Mouse (Mus musculus) granulocyte monocyte progenitor cell, adult 5-6 weeks (primary cell): ENCODE results near the gene Nabp2. TPM values are rescaled to one million over a fixed set of nuclear protein-coding genes. Genes with fewer than 3 reads are reported as not detected.
A peak's percentile ranks its signal among the peaks of the same experiment; 100 is the strongest.

Experiments
- ATAC-seq: replicated peaks from 2 replicates; pipeline ENCODE4 v1.8.0; 2016; ENCODE audit warnings: mild to moderate bottlenecking, moderate TSS enrichment, inconsistent platforms; ENCODE audit not compliant: poor library complexity, severe bottlenecking
- total RNA-seq, 2 experiments: library from RNA; stranded (forward) in 1 of 2; stranded (reverse) in 1 of 2; fragments of 200-712, 200-1000 nt in 1 of 2; fragments of >200 nt in 1 of 2; fragmentation: Nextera tagmentation in 1 of 2; gene quantifications; 2 replicates each; pipeline ENCODE4 v1.2.3; 2014 to 2017

Gene Nabp2
- total RNA-seq, 2 experiments from 2014 or later = 58.6 to 115 TPM

- ATAC-seq = no peak
Observed at GRCm38 (mm10) chr10:128433417-128433816, 22.1 kb upstream of the Nabp2 start.

DNA sequence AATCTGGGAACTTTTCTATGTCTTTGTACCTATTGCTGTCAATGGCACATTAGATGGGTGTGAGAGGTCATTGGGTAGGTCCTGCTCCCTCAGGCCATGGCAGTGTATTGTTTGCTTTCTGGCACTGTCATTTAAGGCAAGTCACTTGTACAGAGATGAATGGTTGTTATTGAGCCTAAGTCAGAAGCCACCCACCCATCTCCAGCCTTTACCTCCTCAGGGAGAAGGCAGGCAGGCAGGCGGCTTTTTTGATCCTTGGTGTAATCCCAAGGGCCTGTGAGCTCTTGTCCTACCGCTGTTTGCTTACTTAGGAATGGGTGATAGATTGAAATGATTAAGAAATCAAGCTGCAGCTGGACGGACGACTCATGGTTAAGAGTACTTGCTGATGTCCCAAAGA, 18.2 kb upstream of the Nabp2 start:
- no peak for ATAC-seq

DNA sequence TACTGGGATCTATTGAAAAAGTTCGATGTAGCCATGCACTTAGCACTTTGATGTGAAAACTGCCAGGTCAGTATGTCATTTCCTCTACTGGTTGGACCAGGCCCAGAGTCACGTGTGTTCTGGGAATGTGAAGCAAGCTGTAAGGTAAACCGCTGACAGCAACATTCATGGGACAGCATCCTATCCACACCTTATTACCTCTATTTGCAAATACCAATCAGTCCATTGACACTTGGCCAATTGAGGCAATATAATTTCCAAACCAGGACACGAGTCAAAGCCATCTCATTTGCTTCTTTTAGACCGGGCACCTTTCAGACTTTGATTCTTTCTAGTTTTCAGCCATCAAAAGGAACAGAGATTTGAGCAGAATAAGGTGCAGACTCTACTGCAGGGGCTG, 17.8 kb upstream of the Nabp2 start:
- no peak for ATAC-seq

- no peak for ATAC-seq
Observed at GRCm38 (mm10) chr10:128425260-128425659, 14.0 kb upstream of the Nabp2 start.

DNA sequence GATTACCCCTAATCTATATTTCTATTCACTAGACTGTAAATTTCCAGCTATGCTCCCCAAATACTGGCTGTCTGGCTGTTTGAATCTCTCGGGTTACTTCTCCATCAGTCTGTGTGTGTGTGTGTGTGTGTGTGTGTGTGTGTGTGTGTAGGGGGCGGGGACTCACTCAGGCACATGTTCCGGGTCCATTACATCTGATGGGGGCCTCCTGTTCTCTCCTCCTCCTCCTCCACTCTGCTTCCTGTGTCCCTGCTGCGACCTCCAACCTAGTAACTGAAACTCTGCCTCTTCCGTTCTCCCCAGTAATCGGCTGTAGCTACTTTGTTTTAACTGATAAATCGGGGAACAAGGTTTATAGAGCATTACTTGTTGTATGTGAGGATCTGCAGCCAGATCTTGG, 13.3 kb upstream of the Nabp2 start:
- ATAC-seq = peak; percentile 96

GRCm38 (mm10) chr10:128422426-128422825, 11.1 kb upstream of the Nabp2 start:
- ATAC-seq = no peak

- no peak for ATAC-seq
Observed at GRCm38 (mm10) chr10:128414848-128415247, 3.6 kb upstream of the Nabp2 start.

DNA sequence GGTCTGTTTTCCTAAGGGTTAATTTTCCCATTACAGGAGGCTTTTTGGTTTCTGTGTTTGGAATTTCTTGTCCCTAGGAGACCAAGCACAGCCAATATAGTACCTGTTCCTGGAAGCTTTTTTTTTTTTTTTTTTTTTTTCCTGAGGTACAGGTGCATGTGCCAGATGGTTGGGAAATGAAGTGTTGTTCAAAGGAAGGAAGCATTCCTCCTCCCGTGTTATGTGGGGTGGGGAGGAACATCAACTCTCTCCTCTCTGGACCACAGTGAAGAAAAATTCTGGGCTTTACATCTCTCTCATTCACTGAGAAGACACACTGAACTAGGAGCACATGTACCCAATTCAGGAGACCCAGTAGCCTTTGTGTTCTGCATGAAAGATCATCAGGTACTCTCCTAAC, 1.8 kb upstream of the Nabp2 start:
- no peak for ATAC-seq

- ATAC-seq = peak; percentile 12
Observed at GRCm38 (mm10) chr10:128412558-128412957, 1.3 kb upstream of the Nabp2 start.

- ATAC-seq = no peak
Observed at GRCm38 (mm10) chr10:128412055-128412381, 726 bp upstream of the Nabp2 start.

DNA sequence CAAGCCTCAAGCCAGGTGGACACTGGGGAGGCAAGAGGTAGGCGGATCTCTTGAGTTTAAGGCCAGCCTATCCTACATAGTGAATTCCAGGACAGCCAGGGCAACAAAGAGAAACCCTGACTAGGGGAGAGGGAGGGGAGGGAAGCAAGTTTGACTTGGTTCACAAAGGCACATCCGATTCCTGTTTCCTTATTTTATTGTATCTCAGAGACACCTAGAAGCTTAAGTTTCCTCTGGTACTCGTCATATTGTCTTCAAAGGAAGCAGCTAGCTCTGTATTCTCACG, 789 bp downstream of the Nabp2 start:
- ATAC-seq = no peak

GRCm38 (mm10) chr10:128409692-128410559, 1.4 kb downstream of the Nabp2 start:
- ATAC-seq = peak; percentile 77

DNA sequence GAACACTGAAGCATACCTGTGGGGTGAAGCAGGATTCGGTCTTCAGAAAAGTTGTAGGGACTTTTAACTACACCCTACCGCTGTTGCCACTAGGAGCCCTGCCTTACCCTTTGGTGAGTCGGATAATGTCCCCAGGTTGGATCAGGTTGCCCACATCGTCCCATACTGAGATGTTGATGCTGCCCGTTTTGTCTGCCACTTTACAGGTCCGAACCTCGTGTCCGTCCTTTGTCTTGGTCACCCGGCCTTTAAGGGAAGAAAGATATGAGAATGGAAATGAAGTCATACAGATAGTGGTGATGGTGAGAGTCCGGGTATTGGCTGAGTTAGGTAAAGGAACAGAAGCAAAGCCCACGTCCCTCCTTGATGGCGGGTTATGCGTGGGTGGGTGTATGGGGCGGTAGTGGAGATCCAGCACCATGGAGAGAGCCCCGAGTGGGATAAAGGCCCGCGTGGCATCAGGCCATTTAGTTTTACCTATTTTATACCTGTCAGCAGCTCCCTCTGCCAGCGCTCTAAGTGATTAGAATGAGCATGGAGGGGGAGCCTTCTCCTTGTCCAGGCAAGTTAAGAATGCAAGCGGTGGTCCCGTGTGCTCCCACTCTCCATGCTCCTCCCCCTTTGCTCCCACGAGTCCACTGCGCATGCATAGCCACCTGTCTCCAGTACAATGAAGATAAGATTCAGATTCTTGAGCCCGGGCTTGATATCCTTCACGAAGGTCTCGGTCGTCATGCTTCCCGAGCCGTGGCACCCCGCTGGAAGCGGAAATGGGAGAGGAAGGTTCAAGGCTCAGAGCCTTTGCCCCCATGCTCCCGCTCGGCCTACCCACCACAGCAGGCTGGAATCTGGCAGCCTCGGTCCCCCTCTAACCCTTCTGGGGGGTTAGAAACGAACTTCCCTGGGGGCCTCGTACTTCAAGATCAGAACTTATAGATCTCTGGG, 2.4 kb downstream of the Nabp2 start:
- no peak for ATAC-seq

DNA sequence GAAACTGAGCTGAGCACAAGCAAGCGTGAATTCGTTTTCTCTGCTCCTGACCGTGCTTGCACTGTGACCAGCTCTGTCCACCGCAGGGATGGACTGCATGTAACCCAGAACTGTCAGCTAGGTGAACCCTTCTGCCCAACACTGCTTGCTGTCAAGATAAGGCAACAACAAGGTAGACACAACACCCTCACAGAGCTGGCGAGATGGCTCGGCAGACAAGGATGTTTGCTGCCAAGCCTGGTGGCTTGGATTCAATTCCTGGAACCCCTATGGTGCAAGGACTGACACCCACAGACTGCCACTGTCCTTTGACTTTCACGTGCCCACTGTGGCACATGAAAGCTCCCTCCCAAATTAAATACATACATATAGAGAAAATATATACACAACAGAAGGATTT, 7.4 kb downstream of the Nabp2 start:
- no peak for ATAC-seq

- ATAC-seq = no peak
Observed at GRCm38 (mm10) chr10:128401638-128402037, 9.7 kb downstream of the Nabp2 start.

DNA sequence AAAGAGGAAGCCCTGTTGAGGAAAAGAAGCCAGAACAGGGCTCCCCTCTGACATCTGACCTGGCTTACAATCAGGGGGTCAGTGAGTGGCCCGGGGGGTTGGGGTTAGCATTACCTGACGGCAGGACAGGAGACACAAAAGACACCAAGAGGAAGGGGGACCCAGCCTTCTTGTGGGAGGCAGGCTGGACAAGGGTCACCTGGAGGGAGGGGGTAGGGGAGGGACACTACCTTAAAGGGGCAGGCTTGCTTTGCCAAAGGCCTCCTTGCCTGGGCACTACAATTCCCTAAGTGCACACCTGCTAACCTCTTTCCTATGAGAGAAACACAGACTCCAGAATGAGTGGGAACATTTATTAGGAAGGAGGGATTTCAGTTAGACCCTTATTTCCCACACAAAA, 10.2 kb downstream of the Nabp2 start, which contains the start of gene Slc39a5:
TSS of gene Slc39a5 (minus strand) at position 174 of the 400 bp plus-strand sequence.
- ATAC-seq = no peak

DNA sequence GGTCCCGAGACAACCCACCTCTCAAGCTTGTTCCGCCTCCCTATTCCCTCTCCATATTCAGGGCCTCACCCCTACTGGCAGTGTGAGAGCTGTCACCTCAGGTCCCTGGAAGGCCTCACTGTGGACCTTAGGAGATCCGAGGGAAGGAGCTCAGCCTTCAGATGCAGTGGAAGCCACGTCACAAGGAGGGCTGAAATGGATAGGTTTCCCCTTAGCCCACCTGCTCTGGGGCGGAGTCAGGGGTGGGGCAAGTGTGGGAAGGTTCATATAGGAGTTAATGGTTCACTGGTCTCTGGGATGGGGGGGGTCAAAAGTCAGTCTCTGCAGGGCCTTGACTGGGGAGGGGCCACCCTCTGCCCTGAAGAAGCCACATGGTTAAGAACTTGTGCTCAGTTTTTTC, 11.0 kb downstream of the Nabp2 start:
- ATAC-seq = no peak

DNA sequence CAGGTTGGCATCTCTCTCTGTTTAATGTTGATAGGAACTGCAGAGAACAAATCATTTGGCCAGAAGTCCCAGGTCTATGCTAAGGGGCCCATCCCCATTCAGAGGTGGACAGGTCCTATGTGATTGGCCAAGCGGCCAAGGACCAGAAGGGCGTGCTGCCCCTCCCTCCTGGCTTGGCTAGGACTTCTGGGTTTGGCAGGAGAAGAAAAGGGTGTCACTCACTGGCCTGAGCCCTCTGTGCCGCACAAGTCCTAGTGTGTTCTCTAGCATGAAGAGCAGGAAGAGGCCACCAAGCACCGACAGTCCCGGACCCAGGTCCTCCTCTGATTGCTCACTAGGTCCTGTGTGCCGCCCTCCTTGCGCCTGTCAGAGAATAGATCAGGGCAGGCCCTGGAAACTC, 13.8 kb downstream of the Nabp2 start:
- ATAC-seq = no peak

GRCm38 (mm10) chr10:128396716-128397264, 14.5 kb downstream of the Nabp2 start:
- ATAC-seq = no peak

- no peak for ATAC-seq
Observed at GRCm38 (mm10) chr10:128396017-128396673, 15.1 kb downstream of the Nabp2 start.

- ATAC-seq = no peak
Observed at GRCm38 (mm10) chr10:128391850-128392249, 19.4 kb downstream of the Nabp2 start.
